Mouse (Mus musculus) urinary bladder, postnatal 10 days (tissue): ENCODE results near the gene Efna3.

Experiments
- DNase-seq: peaks from one replicate; pipeline ENCODE4 v3.0.0; 2022; ENCODE audit warnings: low spot score

Efna3 gene

DNA sequence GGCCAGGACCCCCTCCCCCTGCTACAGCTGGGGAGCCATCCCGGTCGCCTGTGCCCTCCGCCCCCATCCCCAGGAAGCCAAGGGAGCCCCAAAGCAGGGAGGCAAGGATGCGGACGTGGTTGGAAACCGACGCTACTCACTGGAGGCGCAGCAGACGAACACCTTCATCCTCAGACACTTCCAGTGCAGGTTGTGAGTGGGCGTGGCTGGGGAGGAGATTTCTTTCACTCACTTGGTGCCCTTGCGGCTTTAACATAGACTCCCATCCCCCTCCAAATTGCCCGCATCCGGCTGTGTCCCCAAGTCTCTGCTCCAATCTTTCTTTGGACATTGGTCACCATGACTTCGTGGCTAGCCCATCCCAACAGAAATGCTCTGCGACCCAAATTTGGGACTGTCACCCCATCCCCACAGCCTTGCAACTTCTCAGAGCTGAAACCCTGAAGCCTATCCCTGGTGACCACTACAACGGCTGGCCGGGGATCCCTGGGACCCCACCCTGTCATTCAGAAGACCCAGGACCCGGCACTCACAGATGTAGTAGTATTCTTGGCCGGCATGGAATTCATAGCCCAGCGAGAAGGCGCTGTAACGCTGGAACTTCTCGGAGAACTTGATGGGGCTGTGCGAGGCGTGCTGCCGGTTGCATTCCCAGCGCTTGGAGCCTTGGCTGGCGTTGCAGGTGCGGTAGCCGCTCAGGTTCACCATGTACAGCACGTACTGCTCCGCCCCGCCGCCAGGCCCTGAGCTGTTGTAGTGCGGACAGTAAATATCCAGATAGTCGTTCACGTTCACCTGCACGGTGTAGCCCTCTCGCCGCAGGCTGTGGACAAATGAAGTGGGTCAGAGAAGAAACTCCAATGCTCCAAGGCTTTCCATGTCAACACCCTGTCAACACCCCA is 6.6 kb downstream of the Efna3 start:
- no peak for DNase-seq

- no peak for DNase-seq
Observed at GRCm38 (mm10) chr3:89315195-89315929, 7.4 kb downstream of the Efna3 start.

DNA sequence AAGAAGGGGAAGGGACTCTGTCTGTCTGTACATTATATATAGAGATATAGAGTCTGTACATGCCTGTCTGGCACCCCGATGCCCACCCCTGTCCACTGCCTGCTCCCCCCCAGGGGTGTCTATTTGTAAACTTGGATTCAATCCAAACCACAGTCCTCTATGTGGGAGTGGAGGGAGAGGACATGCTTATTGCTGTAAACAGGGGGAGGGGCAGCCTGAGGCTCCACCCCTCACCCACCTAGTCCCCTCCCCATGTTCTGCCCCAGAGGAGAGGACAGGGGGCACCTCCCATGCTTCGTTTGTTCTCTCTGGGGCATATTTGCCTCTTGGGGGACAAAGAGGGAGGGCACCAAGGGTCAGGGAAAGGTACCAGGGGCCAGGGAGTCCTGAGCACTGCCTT is 8.0 kb downstream of the Efna3 start:
- DNase-seq = no peak

DNA sequence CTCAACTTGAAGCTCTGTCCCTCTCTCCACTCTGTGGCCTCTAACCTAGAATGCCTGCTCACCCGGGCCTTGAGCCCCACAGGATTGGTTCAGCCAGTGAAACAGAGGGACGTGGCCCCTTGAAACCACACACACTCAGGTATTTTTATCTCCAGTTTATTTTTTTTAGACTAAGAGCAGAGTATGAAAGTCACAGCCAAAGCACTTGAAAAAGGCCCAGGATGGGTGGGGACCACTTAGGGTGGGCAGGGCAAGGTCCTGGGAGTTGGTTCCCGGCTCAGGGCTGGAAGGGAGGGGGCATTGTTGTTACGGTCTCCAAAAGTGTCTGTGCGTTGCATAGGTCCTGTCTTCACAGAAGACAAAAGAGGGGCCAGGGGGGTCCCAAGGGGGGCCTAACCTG is 8.4 kb downstream of the Efna3 start:
- DNase-seq = no peak

- no peak for DNase-seq
Observed at GRCm38 (mm10) chr3:89308089-89308488, 14.7 kb downstream of the Efna3 start.

DNA sequence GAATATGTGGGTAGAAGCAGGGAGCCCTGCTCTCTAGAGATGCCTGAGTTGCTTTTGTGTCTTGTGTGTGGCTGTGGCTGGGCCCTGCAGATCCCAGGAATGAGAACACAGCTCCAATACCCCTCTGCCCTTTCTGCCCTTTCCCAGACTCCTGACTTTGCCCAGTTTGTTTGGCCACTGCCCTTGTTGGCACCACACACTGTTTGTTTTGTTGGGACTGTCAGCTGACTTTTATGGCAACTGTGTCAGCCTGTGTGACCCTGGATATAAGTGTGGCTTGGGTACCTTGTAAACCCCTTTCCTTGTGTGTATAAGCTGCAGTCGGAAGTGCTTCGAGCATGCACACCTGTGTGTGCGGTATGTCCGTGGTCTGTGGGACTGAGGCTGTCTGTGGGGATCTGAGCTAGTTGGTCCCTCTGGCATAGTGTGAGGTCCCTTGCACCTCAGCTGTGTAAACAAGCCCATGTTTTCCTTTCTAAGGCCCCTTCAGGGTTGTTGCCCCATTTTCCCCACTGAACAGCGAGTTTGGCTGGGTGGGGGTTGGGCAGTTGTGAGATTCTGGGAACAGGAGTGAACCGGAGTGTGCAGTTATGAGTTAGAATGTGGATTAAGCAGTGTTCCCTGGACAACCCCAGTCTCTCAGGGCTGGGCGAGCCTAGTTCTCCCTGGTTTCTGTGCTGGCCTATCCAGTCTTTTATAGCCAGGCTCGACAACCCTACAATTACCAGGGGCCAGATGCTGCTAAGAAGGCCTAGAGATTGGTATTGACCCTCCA is 17.0 kb downstream of the Efna3 start:
- no peak for DNase-seq

GRCm38 (mm10) chr3:89305105-89305504 is 17.7 kb downstream of the Efna3 start:
- DNase-seq = no peak

- no peak for DNase-seq
Observed at GRCm38 (mm10) chr3:89304440-89304839, 18.3 kb downstream of the Efna3 start.

GRCm38 (mm10) chr3:89300514-89300913 is 22.3 kb downstream of the Efna3 start:
- DNase-seq = no peak

DNA sequence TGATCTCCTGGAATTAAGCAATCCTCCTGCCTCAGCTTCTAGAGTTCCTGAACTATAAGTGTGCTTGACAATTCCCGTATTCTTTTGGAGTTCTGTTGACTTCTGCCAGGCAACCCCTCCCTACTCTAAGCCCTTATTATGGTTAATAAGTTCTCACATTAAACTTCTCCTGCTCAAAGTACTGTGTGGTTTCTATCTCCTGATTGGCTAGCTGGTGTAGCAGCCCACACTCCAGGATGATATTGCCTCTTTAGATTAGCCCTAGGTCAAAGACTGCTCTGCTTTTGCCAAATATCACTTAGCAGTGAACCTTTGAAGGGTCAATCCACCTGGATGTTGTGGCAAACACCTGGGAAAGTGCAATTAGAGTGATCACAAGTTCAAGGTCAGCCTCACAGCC is 22.7 kb downstream of the Efna3 start:
- no peak for DNase-seq

GRCm38 (mm10) chr3:89299499-89299898 is 23.3 kb downstream of the Efna3 start:
- no peak for DNase-seq

- no peak for DNase-seq
Observed at GRCm38 (mm10) chr3:89298908-89299307, 23.9 kb downstream of the Efna3 start.

DNA sequence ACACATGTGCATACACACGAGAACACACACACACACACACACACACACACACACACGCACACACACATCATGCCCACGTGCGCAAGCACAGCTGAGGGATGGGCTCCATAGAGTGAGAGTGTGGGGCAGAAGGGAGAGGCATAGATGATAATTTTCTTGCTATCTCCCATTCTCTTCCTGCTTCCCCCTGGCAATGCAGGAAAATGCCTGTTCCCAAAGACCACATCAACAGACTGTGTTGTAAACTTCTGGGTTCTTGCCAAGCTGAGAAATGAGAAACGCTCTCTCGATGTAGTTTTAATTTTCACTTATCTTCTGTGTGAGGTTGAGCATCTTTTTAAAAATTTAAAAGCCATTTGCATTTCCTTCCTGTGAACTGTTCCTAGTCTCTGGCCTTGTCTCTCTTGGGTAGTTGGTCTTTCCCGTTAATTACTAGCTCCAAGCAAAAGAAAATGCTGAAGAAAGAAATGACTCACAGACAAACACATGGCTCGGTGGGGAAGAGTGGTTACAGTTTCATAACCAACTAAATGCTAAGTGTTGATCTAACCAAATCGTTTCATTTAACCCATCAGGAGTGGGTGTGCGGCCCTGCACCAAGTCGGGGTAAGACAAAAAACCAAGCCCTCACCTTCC is 25.9 kb downstream of the Efna3 start:
- no peak for DNase-seq

GRCm38 (mm10) chr3:89295685-89296230 is 27.0 kb downstream of the Efna3 start:
- DNase-seq = no peak

DNA sequence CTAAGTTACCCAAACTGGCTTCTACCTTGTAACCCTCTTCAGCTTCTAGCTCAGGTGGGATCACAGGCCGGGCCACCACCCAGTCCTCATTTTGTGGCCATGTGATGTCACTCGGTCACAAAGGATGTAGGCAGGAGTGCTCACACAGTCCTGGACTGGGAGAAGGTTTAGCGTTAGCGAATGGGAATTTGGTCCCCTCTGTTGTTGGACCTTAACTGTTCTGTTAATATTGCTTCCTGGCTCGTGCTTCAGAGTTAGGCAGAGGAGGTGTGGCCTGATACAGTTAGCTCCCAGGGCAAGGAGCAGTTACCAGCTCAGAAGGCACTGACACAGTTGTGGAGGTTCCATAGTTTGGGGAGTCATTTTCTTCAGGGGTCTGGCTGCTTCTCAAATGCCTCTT is 28.6 kb downstream of the Efna3 start:
- no peak for DNase-seq

- DNase-seq = no peak
Observed at GRCm38 (mm10) chr3:89293247-89293918, 29.4 kb downstream of the Efna3 start.

DNA sequence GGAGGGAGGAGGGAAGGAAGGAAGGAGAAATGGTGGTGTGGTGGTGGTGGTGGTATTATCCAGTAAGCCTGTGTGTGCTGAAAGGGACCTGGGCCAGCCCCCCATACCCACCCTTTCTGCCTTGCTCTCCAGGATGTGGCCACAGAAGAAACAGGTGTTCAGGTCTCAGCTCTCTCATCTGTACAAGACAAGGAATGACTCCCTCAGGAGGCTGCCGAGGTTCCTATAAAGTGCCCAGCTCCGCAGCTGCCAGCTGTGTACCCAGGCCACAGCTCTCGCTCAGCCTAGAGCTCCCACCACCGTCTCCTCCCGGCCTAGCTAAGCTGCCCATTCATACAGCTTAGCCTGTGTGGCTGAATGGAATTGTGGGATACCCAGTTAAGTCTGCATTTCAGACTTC is 30.5 kb downstream of the Efna3 start:
- no peak for DNase-seq

GRCm38 (mm10) chr3:89291874-89292273 is 30.9 kb downstream of the Efna3 start:
- no peak for DNase-seq

DNA sequence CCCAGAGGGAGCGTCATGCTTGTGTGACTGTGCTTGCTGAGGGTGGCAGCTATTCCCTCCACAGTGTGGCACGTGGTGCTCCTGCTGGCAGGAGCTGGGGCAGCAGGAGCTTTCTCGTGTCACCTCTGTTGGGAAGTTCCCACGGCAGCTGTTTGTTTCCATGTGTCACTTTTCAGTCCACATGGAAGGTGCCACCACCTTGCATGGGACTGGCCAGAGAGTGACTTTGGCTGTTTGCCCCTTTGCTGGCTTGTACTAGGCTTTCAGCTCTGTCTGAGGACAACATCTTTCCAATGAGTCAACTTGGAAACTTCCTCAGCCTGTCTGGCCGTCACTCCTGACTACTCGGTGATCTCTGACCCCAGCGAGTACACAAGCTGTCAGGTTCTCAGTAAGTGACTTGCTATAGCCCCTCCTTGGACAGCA is 34.2 kb downstream of the Efna3 start:
- DNase-seq = no peak

DNA sequence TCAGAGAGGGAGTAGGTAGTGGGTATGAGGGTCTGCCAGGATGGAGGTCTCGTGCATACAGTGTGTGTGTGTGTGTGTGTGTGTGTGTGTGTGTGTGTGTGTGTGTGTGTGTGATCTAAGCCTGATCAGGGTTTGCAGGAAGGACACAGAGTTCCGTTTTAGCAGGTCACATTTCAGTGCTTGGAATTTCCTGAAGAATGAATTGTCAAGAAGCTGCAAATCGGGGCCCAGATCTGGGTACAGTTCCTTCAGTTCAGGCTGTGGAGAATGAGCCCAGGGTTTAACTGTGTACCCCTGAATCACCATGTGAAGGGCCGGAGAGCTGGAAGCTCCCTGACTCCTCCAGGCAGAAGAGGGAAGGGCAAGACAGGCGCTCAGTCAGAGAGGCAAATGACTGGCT is 35.5 kb downstream of the Efna3 start:
- no peak for DNase-seq

DNA sequence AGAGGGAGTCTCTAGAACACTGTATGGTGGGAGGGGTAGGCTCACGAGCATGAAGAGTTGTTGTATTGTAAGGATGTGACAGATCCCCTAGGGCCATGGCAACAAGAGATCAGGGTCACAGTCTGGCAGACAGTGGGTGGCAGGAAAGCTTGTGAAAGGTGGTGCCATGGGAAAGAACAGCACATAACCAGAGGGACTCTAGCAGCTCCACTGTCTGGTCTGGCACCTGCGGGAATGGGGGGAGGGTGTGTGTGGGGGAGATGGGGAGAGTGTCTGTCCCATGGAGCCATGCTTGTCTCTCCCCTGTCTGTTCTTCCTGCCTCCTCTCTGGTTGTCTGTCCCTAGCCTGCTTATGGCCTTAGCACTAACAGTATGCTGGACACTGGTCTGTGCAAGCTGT is 37.2 kb downstream of the Efna3 start:
- DNase-seq = no peak
